Mouse (Mus musculus) lung, postnatal 14 days (tissue): ENCODE results near the gene Amigo3.
A peak's percentile ranks its signal among the peaks of the same experiment; 100 is the strongest.
"Not testable (repeated sequence)": the region's sequence is repeated elsewhere in the genome, so short reads cannot be mapped to it uniquely, and the experiment has no call there.

Experiments
- DNase-seq: peaks from one replicate; pipeline ENCODE4 v3.0.0; 2021

The Amigo3 gene

GRCm38 (mm10) chr9:108052885-108053664, at the start of gene Amigo3:
TSS of gene Amigo3 (plus strand) at chr9:108053159.
- DNase-seq, result peak; percentile 99

DNA sequence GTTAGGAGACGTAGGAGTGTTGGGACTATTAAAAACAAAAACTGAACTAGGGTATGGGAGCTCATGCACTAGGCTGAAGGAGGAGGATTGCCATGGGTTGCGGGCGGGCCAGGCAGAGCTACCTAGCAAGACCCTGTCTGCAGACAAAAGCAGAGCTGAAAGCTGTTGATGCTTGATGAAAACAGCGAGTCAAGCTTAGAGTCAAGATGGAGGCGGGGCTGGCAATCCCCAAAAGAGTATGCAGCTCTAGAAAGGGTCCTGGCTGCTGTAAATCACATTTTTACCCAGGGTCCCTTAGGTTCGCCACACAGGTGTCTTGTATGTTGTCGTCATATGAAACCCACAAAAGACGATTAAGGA, 49.4 kb upstream of the Amigo3 start:
- DNase-seq, result no peak

- no peak for DNase-seq
Observed at GRCm38 (mm10) chr9:108008041-108008440, 44.9 kb upstream of the Amigo3 start.

DNA sequence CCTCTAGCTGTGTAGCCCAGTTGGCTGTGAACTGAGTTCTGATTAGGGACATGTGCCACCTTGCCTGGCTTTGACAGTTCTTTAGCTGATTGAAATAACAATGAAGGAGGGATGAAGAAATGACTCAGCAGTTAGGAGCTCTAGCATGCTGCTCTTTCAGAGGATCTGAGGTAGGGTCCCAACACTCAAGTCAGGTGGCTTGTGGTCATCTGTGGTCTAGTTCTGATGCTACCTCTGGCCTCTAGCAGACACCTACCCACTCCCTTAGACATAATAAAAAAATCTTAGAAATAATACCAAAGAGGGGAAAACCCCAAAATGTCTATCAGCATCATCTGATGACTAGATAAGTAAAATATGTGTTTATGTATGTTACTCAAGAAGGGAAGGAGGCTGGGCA, 42.6 kb upstream of the Amigo3 start:
- no peak for DNase-seq

DNA sequence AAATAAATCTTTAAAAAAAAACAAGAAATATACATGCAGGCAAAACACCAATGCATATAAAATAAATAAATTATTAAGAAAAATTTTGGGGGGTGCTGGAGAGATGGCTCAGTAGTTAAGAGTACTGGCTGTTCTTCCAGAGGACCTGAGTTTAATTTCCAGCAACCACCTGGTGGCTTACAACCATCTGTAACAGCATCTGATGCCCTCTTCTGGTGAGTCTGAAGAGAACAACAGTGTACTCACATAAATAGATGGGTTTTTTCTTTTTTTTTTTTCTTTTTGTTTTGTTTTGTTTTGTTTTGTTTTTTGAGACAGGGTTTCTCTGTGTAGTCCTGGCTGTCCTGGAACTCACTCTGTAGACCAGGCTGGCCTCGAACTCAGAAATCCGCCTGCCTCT, 39.4 kb upstream of the Amigo3 start:
- DNase-seq, result not testable (repeated sequence)

- DNase-seq, result no peak
Observed at GRCm38 (mm10) chr9:108017127-108017526, 35.8 kb upstream of the Amigo3 start.

DNA sequence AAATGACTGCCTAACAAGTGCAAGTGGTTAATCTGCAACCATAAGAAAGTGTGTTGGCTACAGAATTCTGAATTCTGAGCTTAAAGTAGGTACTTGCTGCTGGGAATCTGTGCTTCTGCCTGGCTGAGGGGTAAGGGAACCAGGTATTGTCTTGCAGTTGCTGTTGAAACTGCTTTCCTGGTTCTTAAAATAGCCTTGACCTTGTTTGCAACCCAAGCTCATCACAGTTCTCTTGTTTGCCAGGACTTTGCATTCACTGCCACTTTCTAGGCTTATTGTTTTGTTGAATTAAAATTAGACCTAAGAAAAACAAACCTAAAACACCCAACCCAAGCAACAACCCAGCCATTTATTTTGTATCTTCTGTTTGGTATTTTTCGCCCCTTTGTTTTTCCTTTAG, 32.2 kb upstream of the Amigo3 start:
- DNase-seq, result no peak

GRCm38 (mm10) chr9:108023216-108023615, 29.7 kb upstream of the Amigo3 start:
- DNase-seq, result no peak

- DNase-seq, result no peak
Observed at GRCm38 (mm10) chr9:108026584-108026983, 26.4 kb upstream of the Amigo3 start.

GRCm38 (mm10) chr9:108027867-108028266, 25.1 kb upstream of the Amigo3 start:
- DNase-seq, result no peak

GRCm38 (mm10) chr9:108032126-108032525, 20.8 kb upstream of the Amigo3 start:
- no peak for DNase-seq

- DNase-seq, result no peak
Observed at GRCm38 (mm10) chr9:108035331-108036156, 17.4 kb upstream of the Amigo3 start.

DNA sequence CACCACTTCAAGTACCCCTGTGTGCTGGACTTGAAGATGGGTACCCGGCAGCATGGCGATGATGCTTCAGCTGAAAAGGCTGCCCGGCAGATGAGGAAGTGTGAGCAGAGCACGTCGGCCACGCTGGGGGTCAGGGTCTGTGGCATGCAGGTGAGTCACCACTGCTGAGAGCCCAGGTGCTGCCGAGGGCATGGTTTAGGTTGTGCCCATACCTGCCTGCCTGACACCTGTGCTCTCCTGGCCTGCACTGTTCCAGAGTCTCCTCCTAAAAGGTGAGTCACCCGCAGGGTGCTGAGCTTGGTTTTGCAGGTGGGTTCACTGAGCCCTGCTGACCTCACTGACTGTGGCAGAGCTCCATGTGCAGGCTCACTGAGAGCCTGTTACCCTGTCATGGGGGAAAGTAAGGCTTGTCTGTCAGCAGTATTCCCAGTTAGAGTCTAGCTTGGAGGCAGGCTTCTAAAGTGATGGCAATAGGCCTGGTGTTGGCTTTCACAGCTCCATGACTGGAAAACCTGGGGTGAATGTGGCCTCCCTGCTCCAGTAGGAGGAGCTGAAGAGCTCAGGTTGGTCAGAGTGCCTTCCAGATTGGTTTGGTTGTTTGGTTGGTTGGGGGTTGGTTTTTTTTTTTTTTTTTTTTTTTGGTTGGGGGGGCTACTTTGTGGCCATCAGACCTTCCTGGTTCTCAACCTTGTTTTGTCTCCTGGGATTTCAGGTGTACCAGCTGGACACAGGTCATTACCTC, 8.0 kb upstream of the Amigo3 start:
- no peak for DNase-seq

DNA sequence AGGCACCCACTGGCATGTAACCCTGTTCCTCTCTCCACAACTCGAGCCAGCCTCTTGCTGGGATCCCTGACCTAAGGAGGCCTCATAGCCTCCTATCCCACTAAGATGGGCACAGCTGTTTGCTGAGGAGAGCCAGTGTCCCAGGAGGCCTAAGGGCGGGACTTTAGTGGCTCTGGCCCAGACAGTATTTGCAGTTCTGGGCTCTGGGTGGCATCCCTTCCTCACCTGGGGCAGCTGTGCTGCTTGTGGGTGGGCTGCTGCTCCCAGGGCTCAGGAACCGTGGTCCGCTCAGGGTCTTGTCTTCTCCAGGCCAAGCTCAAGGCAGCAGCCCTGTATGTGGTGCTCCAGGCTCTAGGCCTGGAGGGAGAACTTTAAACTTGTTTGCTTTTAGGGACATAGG, 6.4 kb upstream of the Amigo3 start:
- no peak for DNase-seq

- DNase-seq, result no peak
Observed at GRCm38 (mm10) chr9:108047601-108048565, 5.1 kb upstream of the Amigo3 start.

- DNase-seq, result no peak
Observed at GRCm38 (mm10) chr9:108048566-108048955, 4.4 kb upstream of the Amigo3 start.

GRCm38 (mm10) chr9:108049016-108049455, 3.9 kb upstream of the Amigo3 start, which contains the start of gene Gmppb:
TSS of gene Gmppb (plus strand) at chr9:108049242.
- peak; percentile 95 for DNase-seq

DNA sequence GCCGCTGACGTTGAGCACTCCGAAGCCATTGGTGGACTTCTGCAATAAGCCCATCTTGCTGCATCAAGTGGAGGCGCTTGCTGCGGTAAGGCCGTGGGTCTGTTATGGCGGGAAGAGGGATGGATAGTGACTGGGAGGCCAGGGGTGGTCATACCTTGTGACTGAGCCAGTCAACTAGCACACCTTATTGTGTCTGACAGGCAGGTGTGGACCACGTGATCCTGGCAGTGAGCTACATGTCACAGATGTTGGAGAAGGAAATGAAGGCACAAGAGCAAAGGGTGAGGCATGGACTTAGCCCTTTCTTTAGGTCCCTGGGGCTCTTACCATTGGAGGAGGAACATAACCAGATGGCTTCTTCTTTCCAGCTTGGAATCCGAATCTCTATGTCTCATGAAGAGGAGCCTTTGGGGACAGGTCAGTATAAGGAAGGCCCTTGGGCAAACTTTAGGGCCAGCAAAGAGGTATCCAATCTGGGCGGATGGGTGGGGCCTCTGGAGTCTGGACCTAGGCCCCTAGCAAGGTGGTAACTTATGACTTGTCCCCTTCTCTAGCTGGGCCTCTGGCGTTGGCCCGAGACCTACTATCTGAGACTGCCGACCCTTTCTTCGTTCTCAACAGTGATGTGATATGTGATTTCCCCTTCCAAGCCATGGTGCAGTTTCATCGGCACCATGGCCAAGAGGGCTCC, 3.3 kb upstream of the Amigo3 start:
- no peak for DNase-seq

GRCm38 (mm10) chr9:108051184-108051930, 1.6 kb upstream of the Amigo3 start:
- no peak for DNase-seq

- no peak for DNase-seq
Observed at GRCm38 (mm10) chr9:108051931-108052220, 1.1 kb upstream of the Amigo3 start.

- no peak for DNase-seq
Observed at GRCm38 (mm10) chr9:108052411-108052810, 548 bp upstream of the Amigo3 start.
